Mouse (Mus musculus): ENCODE measurements around the gene Prrt1.

The Prrt1 gene

GRCm38 (mm10) chr17:34627093-34627942 is 2.0 kb upstream of the Prrt1 start:
- DNase-seq (ENCODE audit: low read depth in 1 of 2, low spot score in 2 of 2): no peak

GRCm38 (mm10) chr17:34627943-34628643 is 1.2 kb upstream of the Prrt1 start, which contains the start of gene Ppt2:
Gene Ppt2, minus strand, starts transcription at chr17:34628510.
- peak in 1 of 2 experiments; percentile 31 for DNase-seq (ENCODE audit: low read depth in 1 of 2, low spot score in 2 of 2)

DNA sequence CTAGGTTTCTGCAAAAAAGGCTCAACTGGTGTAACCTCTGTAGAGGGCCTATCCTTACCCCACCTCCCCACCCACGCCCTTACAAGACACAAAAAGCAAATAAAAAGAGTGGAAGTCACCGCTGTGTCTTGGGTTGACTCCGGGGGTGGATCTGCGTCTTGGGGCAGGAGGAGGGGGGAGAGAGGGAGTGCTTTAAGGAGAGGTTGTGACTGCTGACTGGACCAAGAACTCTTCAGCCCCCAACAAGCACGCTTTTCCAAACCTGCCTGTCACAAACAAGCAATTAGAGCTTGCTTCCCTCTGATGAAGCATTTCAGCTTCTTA is 727 bp upstream of the Prrt1 start:
- no peak for DNase-seq (ENCODE audit: low read depth in 1 of 2, low spot score in 2 of 2)

DNA sequence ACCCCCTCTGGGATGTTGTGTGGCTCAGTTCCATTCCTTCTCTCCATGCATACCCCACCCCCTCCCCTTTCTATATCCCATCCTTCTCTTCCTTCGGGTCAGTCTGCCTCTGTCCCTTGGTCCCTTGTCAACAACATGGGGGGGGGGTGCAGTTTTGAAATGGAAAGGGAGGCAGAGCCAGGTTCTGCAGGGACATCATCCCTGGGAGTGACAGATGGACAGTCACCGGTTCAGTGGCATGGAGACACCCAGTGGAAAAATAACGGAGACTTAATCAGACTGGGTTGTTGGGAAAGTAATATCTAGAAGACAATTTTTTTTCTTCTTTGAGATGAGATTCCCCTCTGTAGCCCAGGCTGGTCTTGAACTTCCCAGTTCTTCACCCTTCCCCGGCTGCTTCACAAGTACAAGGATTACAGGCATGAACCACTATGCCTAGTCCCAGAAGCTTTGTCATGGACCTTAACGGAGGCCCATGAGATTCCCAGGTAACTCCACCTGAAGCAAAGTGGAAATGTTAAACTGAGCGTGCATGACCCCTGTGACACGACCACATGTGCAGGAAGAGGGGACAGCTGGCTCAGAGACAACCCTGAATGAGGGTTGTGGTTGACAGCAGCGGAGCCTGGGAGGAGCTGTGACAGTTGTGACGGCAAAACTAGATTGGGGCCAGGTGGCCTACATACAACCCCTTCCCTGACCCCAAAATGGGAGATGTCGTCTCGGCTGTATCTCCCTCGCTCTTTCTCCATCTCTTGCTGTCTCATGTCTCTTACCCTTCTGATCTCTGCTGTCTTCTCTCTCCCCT is 667 bp downstream of the Prrt1 start:
- no peak for DNase-seq (ENCODE audit: low read depth in 1 of 2, low spot score in 2 of 2)

DNA sequence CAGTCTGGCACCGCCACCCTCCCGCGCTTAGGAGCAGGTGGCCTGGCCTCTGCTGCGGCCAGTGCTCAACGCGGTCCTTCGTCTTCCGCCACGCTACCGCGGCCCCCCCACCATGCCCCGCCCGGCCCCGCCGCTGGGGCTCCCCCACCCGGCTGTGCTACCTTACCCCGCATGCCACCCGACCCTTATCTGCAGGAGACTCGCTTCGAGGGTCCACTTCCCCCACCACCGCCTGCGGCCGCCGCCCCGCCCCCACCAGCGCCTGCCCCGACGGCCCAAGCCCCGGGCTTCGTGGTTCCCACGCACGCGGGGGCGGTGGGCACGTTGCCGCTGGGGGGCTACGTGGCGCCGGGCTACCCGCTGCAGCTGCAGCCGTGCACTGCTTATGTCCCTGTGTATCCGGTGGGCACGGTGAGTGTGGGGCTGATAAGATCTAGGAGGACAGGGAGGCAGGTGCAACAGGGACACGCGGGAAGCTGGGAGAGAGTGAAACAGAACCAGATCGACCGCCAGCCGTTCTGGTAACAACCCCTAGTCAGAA is 1.5 kb downstream of the Prrt1 start:
- DNase-seq (ENCODE audit: low read depth in 1 of 2, low spot score in 2 of 2): no peak

- no peak for DNase-seq (ENCODE audit: low read depth in 1 of 2, low spot score in 2 of 2)
Observed at GRCm38 (mm10) chr17:34631647-34632046, 2.3 kb downstream of the Prrt1 start.

GRCm38 (mm10) chr17:34632261-34632691 is 2.9 kb downstream of the Prrt1 start:
- peak; percentile 75 to 89 for DNase-seq (ENCODE audit: low read depth in 1 of 2, low spot score in 2 of 2)

DNA sequence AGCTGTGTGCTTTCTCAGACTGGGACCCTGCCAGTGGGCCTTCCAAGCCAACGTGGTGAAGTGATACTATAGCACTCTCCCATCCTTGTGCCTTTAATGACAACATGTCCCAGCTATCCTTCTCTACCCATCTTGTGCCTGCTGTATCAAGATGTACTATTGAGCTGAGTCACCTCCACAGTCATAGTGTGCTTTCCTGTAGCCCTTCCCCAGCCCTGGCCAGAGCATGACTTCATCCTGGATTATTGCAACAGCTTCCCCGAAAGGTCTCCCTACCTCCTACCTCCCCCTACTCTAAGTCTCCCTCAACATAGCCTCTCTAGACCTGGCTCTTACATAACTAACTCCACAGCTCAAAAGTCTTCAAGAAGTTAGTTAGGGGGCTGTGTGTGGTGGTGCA is 6.3 kb downstream of the Prrt1 start:
- DNase-seq (ENCODE audit: low read depth in 1 of 2, low spot score in 2 of 2): no peak

DNA sequence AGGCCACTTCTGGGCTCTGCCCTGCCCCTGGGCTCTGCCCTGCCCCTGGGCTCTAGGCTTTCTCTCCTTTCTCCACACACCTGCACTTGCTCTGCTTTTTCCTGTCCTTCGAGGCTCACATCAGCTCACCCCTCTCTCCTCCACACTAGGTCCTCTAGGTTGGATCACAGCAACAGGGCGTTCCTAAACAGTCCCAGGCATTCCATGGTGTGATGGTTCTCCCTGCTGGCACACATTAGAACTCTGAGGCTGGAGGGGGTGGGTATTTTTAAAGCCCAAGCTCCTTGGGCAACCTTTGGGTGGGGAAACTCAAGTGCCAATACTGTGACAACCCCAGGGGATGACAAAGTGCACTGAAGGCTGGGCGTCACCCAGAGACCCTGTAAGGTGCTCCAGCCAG is 8.1 kb downstream of the Prrt1 start:
- DNase-seq (ENCODE audit: low read depth in 1 of 2, low spot score in 2 of 2): no peak

DNA sequence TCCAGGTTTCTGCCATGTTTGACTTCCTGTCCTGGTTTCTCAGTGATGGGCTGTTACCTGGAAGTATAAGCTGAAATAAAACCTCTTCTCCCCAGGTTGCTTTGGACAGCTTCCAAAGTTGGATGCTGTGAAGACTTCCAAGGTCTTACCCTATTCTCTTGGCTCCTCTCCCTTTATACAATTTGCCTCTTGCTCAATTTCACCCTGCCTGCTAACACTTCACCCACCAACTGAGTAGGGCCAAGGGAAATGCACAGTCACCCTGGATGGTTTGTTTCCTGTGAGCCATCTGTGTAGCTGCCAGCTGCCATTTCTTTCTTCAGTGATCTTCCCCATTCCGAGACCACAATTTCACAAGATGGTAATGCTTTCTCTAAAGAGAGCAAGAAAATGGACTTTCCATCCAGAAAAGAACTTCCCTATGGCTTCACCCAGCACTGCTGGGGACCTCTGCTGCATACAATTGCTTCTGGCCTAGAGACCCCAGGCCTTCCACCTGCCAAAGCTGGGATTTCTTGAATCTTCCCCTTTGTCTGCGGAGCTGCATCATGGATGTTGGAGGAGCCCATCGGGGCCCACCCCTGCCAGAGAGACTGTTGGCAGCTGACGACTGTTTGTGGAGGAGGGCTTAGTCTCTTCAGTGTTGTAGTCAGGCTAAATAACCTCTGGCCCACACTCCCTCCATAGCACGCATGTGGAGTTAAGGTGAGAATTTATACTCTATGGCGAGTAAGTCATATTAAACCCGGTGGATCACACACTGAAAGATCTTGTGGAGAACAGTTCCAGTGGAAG is 10.3 kb downstream of the Prrt1 start:
- peak; percentile 65 to 75 for DNase-seq (ENCODE audit: low read depth in 1 of 2, low spot score in 2 of 2)

DNA sequence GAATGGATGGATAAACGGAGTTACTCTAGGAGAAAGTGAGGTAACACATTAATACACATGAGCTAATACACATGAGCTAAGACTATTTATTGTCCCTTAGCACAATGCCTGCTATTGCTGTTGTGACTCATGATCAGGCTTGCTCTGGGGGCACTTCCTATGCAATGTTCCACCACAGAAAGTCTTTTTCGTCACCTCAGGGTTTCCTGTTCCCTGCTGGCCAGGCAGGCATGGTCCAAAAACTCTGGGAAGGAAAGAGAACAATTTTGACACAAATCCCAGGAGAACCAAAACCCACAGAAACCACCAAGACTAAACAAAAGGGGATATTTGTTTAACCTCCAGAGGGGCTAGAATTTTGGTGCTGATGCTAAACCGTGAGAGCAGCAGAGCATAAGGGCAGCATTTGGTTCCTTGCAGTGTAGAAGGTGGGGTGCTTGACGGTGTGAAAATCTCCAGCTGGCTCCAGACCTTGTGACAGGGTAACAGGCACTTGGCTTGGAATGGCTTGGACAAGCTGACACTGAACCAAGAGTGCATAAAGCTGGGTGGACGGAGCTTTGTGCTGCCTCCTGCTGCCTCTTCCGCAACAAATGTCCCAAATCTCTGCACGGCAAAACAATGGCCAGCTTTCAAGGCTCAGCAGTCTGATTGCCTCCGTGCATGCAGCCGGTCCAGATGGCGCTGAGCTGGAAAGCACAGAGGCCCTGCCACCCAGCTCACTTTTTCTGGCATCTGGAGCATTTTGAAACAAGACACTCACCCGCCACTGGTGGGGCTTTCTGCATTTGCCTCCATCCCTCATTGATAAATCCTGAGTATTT is 11.7 kb downstream of the Prrt1 start:
- DNase-seq (ENCODE audit: low read depth in 1 of 2, low spot score in 2 of 2): no peak

- no peak for DNase-seq (ENCODE audit: low read depth in 1 of 2, low spot score in 2 of 2)
Observed at GRCm38 (mm10) chr17:34641945-34642344, 12.6 kb downstream of the Prrt1 start.

- DNase-seq (ENCODE audit: low read depth in 1 of 2, low spot score in 2 of 2): no peak
Observed at GRCm38 (mm10) chr17:34643379-34643778, 14.0 kb downstream of the Prrt1 start.

- DNase-seq (ENCODE audit: low read depth in 1 of 2, low spot score in 2 of 2): no peak
Observed at GRCm38 (mm10) chr17:34643944-34644343, 14.6 kb downstream of the Prrt1 start.

DNA sequence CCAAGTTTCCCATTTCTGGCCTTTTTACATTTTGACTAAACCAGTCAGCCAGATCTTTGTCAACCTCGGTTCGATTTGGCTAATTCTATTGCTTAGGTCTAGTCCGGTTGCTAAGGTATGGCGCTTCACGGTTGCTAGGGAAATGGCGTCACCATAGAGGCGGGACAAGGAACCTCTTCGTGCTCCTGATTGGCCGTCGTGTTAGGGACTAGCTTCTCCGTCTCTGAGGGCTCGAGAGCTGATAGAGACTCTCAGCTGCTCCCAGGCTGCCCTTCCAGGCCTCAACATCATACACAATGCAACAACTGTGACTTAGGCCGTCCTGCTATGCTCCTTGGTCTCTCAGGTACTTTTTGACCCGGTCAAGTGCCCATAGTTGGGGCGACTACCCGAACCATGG is 15.3 kb downstream of the Prrt1 start, which contains the start of gene Fkbpl:
Gene Fkbpl (plus strand): TSS at position 157 of the 400 bp plus-strand sequence.
- peak; percentile 90 to 94 for DNase-seq (ENCODE audit: low read depth in 1 of 2, low spot score in 2 of 2)

DNA sequence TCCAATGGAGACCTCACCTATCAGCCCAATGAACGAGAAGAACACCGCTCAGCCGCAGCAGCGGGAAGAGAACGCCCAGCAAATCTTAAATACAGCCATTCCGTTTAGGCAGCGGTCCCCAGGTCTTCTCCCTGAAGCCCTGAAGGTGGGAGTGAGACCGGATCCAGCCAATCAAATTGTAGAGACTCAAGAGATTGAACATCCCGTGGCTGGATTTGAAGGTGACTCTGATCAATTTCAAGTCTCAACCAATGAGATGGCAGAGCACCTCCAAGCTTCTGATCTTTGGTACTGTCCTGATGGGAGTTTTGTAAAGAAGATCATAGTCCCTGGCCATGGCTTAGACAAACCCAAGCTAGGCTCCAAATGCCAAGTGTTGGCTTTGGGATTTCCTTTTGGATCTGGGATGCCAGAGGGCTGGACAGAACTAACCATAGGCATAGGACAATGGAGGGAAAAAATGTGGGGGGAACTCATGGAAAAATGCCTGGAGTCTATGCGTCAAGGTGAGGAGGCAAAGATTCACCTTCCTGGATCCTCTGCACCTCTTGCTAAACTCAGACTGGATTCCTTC is 16.0 kb downstream of the Prrt1 start:
- DNase-seq (ENCODE audit: low read depth in 1 of 2, low spot score in 2 of 2): no peak

- no peak for DNase-seq (ENCODE audit: low read depth in 1 of 2, low spot score in 2 of 2)
Observed at GRCm38 (mm10) chr17:34645831-34646511, 16.6 kb downstream of the Prrt1 start.

DNA sequence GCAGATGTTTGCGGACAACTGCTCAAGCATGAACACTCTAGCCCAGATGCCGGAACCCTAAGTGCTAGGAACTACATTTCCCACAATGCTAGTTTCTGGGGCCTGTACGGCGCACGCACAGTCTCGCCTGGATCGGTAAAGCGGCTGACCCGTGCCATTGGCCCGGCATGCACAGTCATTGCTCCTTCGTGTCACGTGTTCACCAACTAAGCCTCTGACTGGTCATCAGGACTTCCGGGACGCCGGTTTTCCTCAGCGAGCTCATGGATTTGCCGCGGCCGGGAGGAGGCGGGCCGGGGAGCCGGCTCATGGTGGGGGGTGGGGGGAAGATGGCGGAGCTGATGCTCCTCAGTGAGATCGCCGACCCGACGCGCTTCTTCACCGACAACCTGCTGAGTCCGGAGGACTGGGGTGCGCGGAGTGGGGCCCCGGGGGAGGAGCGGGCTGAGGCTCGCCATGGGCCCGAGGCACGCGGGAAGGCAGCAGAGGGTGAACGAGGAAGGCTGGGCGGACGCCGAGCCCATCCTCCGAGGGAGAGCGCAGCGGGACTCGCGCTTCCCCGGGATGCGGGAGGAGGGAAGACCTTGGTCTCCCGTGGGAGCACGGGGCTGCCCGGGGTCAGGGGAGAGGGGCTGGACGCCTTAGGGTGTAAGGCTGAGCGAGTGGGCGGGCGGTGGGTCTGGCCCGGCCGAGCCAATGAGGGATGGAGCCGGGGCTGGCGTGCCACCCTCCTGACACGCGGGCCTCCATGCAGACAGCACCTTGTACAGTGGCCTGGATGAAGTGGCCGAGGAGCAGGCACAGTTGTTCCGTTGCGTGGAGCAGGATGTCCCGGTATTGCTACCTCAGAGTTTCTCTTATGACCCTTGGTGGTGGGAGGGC is 17.8 kb downstream of the Prrt1 start, which contains the start of gene Atf6b:
Gene Atf6b (plus strand): TSS at position 241 of the 882 bp plus-strand sequence.
- peak; percentile 88 to 93 for DNase-seq (ENCODE audit: low read depth in 1 of 2, low spot score in 2 of 2)

Data from monocyte, adult 2 months (primary cell).